Mouse (Mus musculus): Measurements from ENCODE around the gene Slc22a5. TPM values are rescaled to one million over a fixed set of nuclear protein-coding genes. Genes with fewer than 3 reads are reported as not detected.

Slc22a5 gene
- polyA plus RNA-seq, 1 experiment, result 5.1 TPM

GRCm38 (mm10) chr11:53820516-53821170, 70.8 kb downstream of the Slc22a5 start:
- Histone ChIP-seq H3K36me3 (ENCODE audit: control insufficient read depth, insufficient read depth) (no peaks in the 10 kb centered on the region), H3K27me3 (ENCODE audit: control insufficient read depth, insufficient read depth, insufficient read length) (no peaks in the 10 kb centered on the region), H3K4me3 (no peak overlapping the region), H3ac (ENCODE audit: control insufficient read depth, insufficient read length) (no peak overlapping the region), H3K79me2 (ENCODE audit: control insufficient read depth, insufficient read depth) (no peaks in the 10 kb centered on the region), H3K4me2 (ENCODE audit: low read depth) (no peak overlapping the region)
- no peak for TF ChIP-seq SRF (IDR thresholded peaks at IDR 0.05; ENCODE audit: control insufficient read depth, insufficient read length, low read depth)
- no peak for TF ChIP-seq TCF12 (IDR thresholded peaks at IDR 0.05; ENCODE audit: insufficient read depth, poor library complexity, severe bottlenecking)
- TF ChIP-seq CEBPB (IDR thresholded peaks at IDR 0.05; ENCODE audit: insufficient read depth, poor library complexity, severe bottlenecking), result no peak
- TF ChIP-seq REST (IDR thresholded peaks at IDR 0.05; ENCODE audit: insufficient read depth, insufficient read length), result no peak

- no peaks in the 10 kb centered on the region for H3K36me3 ChIP-seq (ENCODE audit: control insufficient read depth, insufficient read depth)
- H3K79me2 ChIP-seq (ENCODE audit: control insufficient read depth, insufficient read depth), result no peaks in the 10 kb centered on the region
- no peaks in the 10 kb centered on the region for H3K27me3 ChIP-seq (ENCODE audit: control insufficient read depth, insufficient read depth, insufficient read length)
- H3K4me3 ChIP-seq, result no peak overlapping the region
- no peak overlapping the region for H3K4me2 ChIP-seq (ENCODE audit: low read depth)
- TF ChIP-seq SRF (IDR thresholded peaks at IDR 0.05; ENCODE audit: control insufficient read depth, insufficient read length, low read depth), result no peak
- no peak for TF ChIP-seq MYOD1 (IDR thresholded peaks at IDR 0.05; ENCODE audit: control insufficient read depth in 1 of 3, insufficient read length in 2 of 3, low read depth in 2 of 3)
- no peak for TF ChIP-seq USF1 (IDR thresholded peaks at IDR 0.05; ENCODE audit: low read depth)
- TF ChIP-seq POLR2A (IDR thresholded peaks at IDR 0.05; ENCODE audit: insufficient read length, low read depth), result no peak
- no peak for TF ChIP-seq TCF3 (IDR thresholded peaks at IDR 0.05; ENCODE audit: insufficient read length, low read depth)
- no peak for TF ChIP-seq E2F4 (IDR thresholded peaks at IDR 0.05; ENCODE audit: insufficient read depth)
- no peak for TF ChIP-seq TCF12 (IDR thresholded peaks at IDR 0.05; ENCODE audit: insufficient read depth, poor library complexity, severe bottlenecking)
- TF ChIP-seq REST (IDR thresholded peaks at IDR 0.05; ENCODE audit: insufficient read depth, insufficient read length), result no peak
- TF ChIP-seq CEBPB (IDR thresholded peaks at IDR 0.05; ENCODE audit: insufficient read depth, poor library complexity, severe bottlenecking), result no peak
- H3ac ChIP-seq (ENCODE audit: control insufficient read depth, insufficient read length), result no peak overlapping the region
Observed at GRCm38 (mm10) chr11:53819511-53819910, 71.9 kb downstream of the Slc22a5 start.

- H3K4me2 ChIP-seq (ENCODE audit: low read depth), result no peak overlapping the region
- TF ChIP-seq POLR2A (IDR thresholded peaks at IDR 0.05; ENCODE audit: insufficient read length, low read depth) (no peak), TCF12 (IDR thresholded peaks at IDR 0.05; ENCODE audit: insufficient read depth, poor library complexity, severe bottlenecking) (no peak), MYOD1 (IDR thresholded peaks at IDR 0.05; ENCODE audit: control insufficient read depth in 1 of 3, insufficient read length in 2 of 3, low read depth in 2 of 3) (no peak), SRF (IDR thresholded peaks at IDR 0.05; ENCODE audit: control insufficient read depth, insufficient read length, low read depth) (no peak), MAX (IDR thresholded peaks at IDR 0.05; ENCODE audit: low read depth) (no peak), REST (IDR thresholded peaks at IDR 0.05; ENCODE audit: insufficient read depth, insufficient read length) (no peak), USF1 (IDR thresholded peaks at IDR 0.05; ENCODE audit: low read depth) (no peak), E2F4 (IDR thresholded peaks at IDR 0.05; ENCODE audit: insufficient read depth) (no peak), POLR2AphosphoS2 (IDR thresholded peaks at IDR 0.05; ENCODE audit: insufficient read length, low read depth) (no peak), TCF3 (IDR thresholded peaks at IDR 0.05; ENCODE audit: insufficient read length, low read depth) (no peak), CEBPB (IDR thresholded peaks at IDR 0.05; ENCODE audit: insufficient read depth, poor library complexity, severe bottlenecking) (no peak), MYOG (IDR thresholded peaks at IDR 0.05; ENCODE audit: control insufficient read depth in 1 of 3, insufficient read depth in 1 of 3, insufficient read length in 2 of 3, low read depth in 2 of 3) (no peak)
- H3ac ChIP-seq (ENCODE audit: control insufficient read depth, insufficient read length), result no peak overlapping the region
- no peaks in the 10 kb centered on the region for H3K27me3 ChIP-seq (ENCODE audit: control insufficient read depth, insufficient read depth, insufficient read length)
- H3K4me3 ChIP-seq, result no peak overlapping the region
- H3K36me3 ChIP-seq (ENCODE audit: control insufficient read depth, insufficient read depth), result no peaks in the 10 kb centered on the region
- no peaks in the 10 kb centered on the region for H3K79me2 ChIP-seq (ENCODE audit: control insufficient read depth, insufficient read depth)
Observed at GRCm38 (mm10) chr11:53818794-53819193, 72.7 kb downstream of the Slc22a5 start.

- Histone ChIP-seq H3K27me3 (ENCODE audit: control insufficient read depth, insufficient read depth, insufficient read length) (no peaks in the 10 kb centered on the region), H3K79me2 (ENCODE audit: control insufficient read depth, insufficient read depth) (no peaks in the 10 kb centered on the region), H3ac (ENCODE audit: control insufficient read depth, insufficient read length) (no peak overlapping the region), H3K36me3 (ENCODE audit: control insufficient read depth, insufficient read depth) (no peaks in the 10 kb centered on the region), H3K4me3 (no peak overlapping the region), H3K4me2 (ENCODE audit: low read depth) (no peak overlapping the region)
- TF ChIP-seq CEBPB (IDR thresholded peaks at IDR 0.05; ENCODE audit: insufficient read depth, poor library complexity, severe bottlenecking), result no peak
- no peak for TF ChIP-seq SRF (IDR thresholded peaks at IDR 0.05; ENCODE audit: control insufficient read depth, insufficient read length, low read depth)
- no peak for TF ChIP-seq POLR2AphosphoS2 (IDR thresholded peaks at IDR 0.05; ENCODE audit: insufficient read length, low read depth)
- TF ChIP-seq MAX (IDR thresholded peaks at IDR 0.05; ENCODE audit: low read depth), result no peak
- no peak for TF ChIP-seq REST (IDR thresholded peaks at IDR 0.05; ENCODE audit: insufficient read depth, insufficient read length)
Observed at GRCm38 (mm10) chr11:53816841-53817375, 74.6 kb downstream of the Slc22a5 start.

- TF ChIP-seq TCF3 (IDR thresholded peaks at IDR 0.05; ENCODE audit: insufficient read length, low read depth), result no peak
- TF ChIP-seq TCF12 (IDR thresholded peaks at IDR 0.05; ENCODE audit: insufficient read depth, poor library complexity, severe bottlenecking), result no peak
- no peak for TF ChIP-seq POLR2AphosphoS2 (IDR thresholded peaks at IDR 0.05; ENCODE audit: insufficient read length, low read depth)
- no peak for TF ChIP-seq SRF (IDR thresholded peaks at IDR 0.05; ENCODE audit: control insufficient read depth, insufficient read length, low read depth)
- TF ChIP-seq MYOD1 (IDR thresholded peaks at IDR 0.05; ENCODE audit: control insufficient read depth in 1 of 3, insufficient read length in 2 of 3, low read depth in 2 of 3), result no peak
- TF ChIP-seq E2F4 (IDR thresholded peaks at IDR 0.05; ENCODE audit: insufficient read depth), result no peak
- TF ChIP-seq USF1 (IDR thresholded peaks at IDR 0.05; ENCODE audit: low read depth), result no peak
- TF ChIP-seq POLR2A (IDR thresholded peaks at IDR 0.05; ENCODE audit: insufficient read length, low read depth), result no peak
- TF ChIP-seq CEBPB (IDR thresholded peaks at IDR 0.05; ENCODE audit: insufficient read depth, poor library complexity, severe bottlenecking), result no peak
- no peak for TF ChIP-seq REST (IDR thresholded peaks at IDR 0.05; ENCODE audit: insufficient read depth, insufficient read length)
- TF ChIP-seq MAX (IDR thresholded peaks at IDR 0.05; ENCODE audit: low read depth), result no peak
- no peak for TF ChIP-seq MYOG (IDR thresholded peaks at IDR 0.05; ENCODE audit: control insufficient read depth in 1 of 3, insufficient read depth in 1 of 3, insufficient read length in 2 of 3, low read depth in 2 of 3)
- no peaks in the 10 kb centered on the region for H3K27me3 ChIP-seq (ENCODE audit: control insufficient read depth, insufficient read depth, insufficient read length)
- no peak overlapping the region for H3ac ChIP-seq (ENCODE audit: control insufficient read depth, insufficient read length)
- no peak overlapping the region for H3K4me2 ChIP-seq (ENCODE audit: low read depth)
- H3K36me3 ChIP-seq (ENCODE audit: control insufficient read depth, insufficient read depth), result no peaks in the 10 kb centered on the region
- H3K4me3 ChIP-seq, result no peak overlapping the region
- H3K79me2 ChIP-seq (ENCODE audit: control insufficient read depth, insufficient read depth), result no peaks in the 10 kb centered on the region
Observed at GRCm38 (mm10) chr11:53814810-53815209, 76.7 kb downstream of the Slc22a5 start.
